Mouse (Mus musculus) ZHBTc4 (cell line): ENCODE data around the gene Itpr2.

Experiments
- DNase-seq: peaks from one replicate; pipeline ENCODE4 v3.0.0-alpha.2; 2011; ENCODE audit warnings: low read depth, low spot score

The Itpr2 gene

DNA sequence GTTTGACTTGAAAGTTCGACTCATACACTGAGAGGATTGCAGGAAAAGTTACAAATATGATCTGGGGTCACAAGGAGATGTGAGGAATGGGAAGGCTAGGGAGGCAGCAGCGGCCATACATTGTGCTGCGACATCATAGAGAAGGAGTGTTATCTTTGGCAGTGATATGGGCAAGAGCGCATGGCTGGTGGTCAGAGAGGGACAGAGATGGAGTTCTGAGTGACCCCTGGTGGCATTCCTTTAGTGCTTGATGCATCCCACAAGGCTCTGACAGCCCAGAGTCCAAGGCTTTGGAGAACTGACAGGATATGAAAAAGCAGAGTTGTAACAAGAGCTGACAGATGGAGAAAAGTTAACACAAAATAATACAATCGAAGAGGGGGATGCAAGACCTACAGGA, 334.8 kb downstream of the Itpr2 start:
- no peak for DNase-seq

DNA sequence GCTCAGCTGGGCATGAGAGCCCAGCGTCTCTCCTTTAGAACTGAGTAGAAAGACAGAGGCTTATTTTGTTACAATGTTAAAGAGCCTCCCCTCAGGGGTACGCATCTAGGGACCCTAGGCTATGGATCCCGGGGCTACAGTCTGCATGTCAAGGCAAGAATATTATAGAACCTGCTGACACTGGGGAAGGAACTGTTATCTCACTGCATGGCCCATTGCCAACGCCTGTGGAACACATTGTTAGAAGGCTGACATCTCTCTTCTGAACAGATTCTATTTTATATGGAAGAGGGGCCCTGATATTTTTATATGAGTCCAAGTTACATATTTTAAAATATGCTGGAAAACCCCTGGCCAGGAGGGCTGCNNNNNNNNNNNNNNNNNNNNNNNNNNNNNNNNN, 342.4 kb downstream of the Itpr2 start:
- no peak for DNase-seq

DNA sequence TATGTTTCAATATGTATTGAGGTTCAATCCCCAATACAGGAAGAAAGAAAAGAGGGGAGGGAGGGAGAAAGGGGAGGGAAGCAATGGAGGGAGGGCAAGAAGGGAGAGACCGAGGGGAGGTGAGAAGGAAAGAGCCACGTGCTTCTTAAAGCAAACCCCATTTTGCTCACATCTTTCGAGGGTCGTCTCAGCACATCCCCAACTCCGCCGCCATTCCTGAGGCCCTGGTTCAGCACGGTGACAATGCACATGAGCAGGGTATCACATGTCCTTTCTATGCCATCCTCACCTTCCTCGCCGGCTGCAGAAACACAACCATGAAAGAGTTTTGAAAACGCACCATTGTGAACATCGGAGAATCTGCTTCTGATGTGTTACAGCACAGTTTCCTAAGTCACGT, 343.3 kb downstream of the Itpr2 start:
- DNase-seq, result no peak

DNA sequence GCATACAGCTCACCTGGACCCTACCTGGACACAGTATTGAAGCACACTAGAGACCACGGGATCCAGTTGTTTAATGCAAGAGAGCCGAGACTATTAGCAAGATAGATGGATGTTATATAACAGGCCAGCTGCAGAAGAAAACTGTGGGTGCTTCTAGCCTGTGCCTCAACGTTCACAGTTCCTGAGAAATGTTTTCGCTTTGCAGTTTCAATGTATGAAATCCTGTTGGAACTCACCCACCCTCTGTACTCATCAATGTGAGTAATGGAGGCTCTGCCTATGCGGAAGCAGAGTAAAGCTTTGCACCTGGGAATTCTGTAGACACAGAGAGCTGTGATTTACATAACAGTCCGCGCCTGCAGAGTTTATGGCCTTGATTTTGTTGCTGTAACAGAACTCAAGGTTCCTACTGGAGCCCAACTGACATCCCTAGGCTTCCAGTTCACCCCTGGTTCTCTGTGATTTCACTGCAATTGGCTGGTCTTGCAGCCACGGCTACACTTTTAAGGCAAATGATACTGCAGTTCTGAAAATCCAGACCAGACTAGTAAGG, 344.0 kb downstream of the Itpr2 start:
- DNase-seq, result peak; percentile 77

DNA sequence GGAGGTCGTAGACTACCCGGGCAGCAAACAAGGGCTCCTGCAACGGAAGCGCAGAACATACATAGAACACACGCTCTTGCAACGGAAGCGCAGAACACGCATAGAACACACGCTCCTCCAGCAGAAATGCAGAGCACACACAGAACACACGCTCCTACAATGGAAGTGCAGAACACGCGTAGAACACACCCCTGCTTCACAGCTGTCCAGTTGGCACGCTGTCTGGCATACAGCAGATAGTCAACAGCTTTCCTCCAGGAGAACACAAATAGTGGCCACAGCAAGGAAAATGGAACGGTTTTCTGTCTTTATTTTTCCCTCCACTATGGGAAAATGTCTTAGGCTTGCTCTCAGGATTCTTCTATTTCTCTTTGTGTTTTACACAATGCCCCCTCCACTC, 344.9 kb downstream of the Itpr2 start:
- no peak for DNase-seq

DNA sequence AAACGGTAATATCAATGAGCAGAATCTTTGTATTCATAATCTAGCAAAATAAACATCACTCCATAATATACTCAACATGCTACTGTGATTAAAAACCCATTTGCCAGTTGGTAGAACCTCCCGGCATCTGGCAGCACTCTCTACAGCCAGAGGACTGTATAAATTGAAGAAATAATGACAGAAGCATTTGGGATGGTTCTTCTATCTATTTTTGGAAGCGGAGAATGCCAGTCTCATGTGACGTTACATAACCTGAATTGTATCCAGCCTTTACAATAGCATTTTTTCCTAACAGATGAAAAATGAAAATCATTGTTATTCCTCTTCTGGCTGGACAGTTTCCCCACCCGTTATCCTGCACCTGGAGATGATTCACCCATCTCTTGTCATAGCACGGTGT, 345.5 kb downstream of the Itpr2 start:
- no peak for DNase-seq

DNA sequence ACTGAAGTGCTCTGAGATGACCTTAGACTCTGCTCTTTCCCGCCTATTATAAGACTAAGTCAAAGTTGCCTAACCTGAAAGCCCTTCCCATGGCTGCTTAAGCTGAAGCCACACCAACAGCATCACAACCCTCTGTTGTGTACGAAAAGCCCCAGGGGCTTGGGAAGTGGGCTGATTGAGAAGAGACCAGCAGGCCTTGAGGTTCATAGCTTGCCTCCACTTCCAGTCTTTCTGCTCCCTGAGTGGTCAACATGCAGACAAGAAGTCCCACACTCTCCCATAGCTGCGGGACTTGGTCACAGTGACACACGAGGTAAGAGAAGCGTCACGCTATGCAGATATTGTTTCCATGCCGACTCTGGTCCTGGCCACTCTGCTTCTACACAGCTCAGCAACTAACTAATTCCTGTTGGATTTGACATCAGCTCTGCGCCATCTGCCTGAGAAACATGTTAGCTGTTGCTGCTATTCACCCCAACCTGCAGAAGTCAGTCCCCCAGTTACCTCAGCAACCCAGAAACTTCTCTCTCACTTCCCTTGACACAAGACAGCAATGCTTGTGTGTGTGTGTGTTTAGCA, 346.8 kb downstream of the Itpr2 start:
- no peak for DNase-seq

DNA sequence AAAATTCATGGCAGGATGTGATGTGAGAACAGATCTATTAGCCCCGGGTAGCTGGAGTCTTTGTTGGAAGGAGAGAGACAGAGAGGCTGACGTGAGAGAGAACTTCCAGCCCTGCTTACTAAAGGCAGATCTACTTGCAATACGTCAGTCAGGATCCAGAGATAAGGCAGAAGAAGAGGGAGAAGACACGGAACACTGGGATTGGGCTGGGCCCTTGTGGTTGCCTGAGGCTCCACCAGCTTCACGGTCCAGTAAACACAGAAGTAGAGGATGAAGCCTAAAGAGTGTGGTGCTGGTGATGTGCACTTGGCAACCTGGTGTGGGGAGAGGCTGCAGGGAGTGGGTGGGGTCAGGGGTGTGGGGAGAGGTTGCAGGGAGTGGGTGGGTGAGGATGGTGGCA, 349.2 kb downstream of the Itpr2 start:
- DNase-seq, result no peak

DNA sequence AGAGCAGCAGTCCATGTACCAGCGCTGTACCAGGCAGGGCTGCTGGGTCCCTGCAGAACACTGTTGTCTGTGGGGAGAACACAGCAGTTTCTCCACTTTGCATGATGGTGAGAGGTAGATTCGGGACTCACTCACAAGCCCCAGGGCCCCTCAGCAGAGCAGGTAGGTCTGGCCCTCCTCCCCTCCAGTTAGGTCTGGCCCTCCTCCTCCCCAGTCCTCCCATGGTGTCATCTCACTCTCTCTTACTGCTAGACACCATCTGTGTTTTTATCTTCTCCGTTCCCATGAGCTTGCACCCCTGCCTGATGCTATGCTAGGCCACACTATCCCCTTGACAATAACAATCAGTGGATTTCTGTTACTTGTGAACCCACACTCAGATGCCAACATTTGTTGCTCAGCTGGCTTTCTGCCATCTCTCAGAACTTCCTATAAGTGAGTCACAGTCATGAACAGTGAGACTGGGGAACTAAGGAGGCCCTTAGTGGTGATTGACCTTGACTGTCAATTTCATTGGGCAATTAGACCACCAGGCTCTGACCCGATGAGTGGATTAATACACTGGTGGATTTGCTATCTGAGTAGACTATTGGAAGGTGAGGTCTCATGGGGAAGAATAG, 360.9 kb downstream of the Itpr2 start:
- DNase-seq, result no peak

DNA sequence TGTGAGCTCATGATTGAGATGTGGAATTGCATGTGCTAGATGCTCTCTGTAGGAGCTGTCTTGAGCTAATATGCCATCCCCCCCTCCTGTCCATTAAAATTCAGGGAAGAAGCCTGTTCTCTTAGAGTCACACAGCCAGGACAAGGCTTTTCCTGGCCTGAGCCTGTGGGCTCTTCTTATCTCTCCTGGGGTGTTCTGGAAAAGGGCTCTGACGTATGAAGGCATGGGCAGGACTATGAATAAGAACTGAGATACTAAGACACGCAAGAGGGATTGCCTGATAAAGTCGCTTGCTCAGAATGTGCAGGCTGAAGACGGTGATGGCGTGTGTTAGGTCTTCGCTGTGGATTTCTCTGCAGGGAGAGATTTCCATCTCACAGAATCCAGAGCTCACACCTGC, 361.9 kb downstream of the Itpr2 start:
- DNase-seq, result no peak

DNA sequence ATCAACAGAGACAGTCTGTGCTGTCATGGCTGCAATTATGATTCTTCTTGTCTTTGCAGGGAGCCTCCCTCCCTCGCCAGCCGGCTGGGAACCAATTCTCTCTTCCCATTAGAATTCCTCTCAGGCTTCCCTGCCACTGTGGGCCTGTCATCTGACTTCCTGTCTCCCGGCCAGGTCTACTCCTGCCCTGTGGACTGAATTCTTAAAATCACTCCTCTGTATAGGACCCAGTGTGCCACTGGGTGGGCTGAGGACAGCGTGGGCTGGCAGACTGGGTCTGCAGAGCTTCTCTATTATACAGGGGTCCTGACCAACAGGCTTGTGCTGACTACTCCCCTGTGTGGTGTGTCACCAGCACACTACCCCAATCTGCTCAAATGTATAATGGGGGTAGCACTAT, 365.4 kb downstream of the Itpr2 start:
- no peak for DNase-seq

DNA sequence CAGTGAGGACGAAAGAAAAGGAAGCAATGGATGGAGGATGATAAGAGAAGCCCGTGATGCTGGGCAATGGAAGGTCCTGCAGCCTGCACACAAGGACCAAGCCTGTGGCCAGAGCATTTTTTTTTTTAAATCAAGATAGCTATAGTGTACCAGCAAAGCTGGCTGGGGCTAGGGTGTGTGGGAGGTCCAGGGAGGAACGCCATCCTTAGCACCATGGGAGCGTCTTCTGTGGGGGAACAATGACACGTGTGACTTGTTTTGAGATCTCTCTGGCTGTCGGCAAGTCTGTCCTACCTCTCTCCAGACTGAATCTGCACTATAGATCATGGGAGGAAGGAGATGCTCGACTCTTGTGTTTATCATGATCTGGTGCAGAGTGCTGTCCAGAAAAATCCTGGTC, 365.8 kb downstream of the Itpr2 start:
- no peak for DNase-seq

DNA sequence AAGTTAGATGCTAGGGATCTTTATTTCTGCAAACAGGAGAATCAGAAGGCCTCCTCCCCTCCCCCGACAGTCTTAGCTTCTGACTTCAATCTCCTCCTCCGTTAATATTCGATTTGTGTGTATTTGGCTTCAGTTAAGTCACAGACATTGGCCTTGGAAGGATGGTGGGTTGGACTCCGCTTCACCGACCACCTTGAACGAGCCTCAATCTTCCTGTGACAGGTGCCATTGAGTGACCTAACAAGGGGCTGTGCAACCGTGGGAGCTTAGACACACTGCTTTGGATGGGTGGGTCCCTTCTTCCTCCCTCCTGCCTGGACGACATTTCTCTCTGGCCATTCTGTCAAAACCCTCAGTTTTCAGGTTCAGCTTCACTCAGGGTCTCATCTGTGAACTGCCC, 366.7 kb downstream of the Itpr2 start:
- no peak for DNase-seq

DNA sequence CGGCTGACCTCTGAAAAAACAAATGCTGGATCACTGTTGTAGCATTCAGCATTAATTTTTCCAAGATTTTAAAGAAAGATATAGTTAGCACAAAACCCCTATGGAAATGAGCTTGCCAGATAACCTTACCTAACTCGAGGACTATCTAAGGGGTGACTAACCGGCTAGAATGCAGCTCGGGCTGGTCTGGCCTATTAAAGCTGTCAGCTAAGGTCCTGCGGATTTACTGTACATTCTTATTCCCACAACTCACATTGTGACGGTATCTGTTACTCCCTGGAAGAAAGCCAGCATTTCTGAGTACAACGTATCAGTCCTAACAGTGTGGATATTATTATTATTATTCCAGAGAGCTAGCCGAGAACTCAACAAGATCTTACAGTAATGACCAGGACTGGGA, 368.1 kb downstream of the Itpr2 start:
- no peak for DNase-seq

DNA sequence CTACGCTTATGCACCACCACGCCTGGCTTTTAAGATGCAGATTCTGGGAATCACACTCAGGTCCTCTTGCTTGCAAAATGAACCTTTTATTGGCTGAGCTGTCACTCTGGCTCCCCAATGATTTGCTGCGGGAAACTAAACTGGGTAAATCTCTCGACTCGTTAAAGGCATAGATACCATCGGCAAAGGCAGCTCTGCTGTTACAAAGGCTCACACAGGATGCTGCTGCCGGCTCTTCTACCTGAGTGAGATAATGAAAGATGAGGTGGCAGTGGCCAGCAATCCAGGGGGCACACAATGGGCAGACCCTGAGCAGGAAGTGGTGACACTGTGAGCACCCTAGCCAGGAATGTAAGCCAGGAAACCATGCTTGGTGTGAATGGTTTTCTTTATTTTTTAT, 373.0 kb downstream of the Itpr2 start:
- DNase-seq, result no peak

DNA sequence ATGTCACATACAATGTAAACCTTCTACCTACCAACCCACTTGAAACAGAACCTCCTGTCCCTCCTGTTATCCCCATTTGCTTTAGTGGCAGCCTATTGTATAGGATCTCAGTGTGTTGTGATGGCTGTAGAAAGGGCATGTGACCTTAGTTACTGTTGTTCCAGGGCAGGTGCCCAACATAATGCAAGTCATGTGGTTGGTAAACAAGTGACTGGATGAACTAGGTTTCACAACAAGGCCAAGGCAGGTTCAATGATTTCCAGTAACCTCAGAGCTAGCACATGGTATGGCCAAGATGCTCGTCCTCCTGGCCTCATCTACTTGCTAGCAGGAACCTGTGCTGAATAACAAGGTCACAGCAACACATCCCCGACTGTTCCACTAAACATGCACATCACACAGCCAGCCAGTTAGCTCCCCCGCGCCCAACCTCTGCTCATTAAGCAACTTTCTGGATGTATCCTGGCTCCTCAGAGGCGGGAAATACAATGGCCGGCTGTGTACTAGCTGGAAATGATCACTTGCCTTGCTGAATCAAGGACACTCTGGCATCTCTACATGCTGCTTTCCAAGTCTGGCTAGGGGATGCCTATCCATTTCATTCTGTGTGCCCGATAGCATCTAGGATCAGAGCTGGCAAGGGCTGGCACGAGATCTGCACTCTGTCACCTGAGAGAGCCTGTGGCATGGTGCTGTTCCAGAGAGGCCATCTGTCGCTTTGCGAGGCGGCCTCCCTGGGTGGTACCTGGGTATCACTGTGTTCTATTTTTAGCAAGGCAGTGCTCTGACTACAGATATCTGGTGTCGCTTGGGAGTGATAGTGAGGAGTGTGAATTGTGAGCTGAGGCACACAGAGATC, 375.0 kb downstream of the Itpr2 start:
- DNase-seq, result peak; percentile 2

DNA sequence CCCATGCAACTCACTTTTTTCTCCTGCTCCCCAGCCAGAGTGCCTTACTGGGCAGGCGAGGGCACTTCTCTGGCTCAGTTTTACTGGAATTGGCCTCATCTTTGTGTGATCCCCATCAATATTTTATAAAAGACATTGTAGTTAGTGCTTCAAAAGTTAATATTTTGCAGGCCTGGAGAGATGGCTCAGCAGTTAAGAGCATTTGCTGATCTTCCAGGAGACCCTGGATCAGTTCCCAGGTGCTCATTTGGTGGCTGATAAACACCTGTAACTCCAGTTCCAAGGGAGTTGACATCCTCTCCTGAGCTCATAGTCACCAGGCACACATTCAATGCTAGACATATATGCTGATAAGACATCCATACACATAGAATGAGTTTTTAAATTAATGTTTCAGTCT, 376.4 kb downstream of the Itpr2 start:
- DNase-seq, result no peak

DNA sequence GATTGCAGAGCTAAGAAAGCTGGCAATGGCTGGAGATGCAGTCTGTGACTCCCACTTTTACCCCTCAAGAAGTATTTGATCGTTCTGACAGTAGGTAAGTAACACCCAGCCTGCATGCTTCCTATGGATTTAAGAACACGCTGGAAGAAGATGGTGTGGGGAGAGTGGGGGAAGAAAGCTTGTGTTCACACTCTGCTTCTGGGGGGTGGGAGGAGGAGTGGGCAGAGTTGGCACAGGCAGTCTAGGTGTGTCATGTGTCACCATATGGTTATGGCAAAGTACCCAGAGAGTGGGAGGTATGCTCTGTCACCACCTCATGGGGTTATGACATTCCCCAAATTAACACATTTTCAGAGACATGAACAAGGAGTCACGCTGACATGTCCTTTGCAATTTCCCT, 377.5 kb downstream of the Itpr2 start:
- DNase-seq, result no peak

DNA sequence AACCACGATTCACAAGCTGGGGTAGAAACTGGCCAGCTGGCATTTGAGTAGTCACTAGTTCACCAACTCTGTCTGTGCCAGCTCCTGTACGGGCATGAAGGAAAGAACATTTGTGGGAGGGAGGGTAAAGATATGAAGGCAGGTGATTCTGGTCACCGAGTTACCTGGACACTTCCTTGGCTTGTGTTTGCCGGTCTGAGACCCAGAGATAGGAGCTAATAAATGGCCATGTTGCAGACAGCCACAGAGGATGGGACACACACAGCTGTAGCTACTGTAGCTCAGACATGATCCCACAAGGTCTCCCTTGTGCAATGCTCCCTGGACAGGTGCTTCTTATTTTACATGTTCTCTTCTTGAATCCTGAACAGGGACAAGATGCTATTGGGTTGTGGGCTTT, 378.4 kb downstream of the Itpr2 start:
- no peak for DNase-seq

DNA sequence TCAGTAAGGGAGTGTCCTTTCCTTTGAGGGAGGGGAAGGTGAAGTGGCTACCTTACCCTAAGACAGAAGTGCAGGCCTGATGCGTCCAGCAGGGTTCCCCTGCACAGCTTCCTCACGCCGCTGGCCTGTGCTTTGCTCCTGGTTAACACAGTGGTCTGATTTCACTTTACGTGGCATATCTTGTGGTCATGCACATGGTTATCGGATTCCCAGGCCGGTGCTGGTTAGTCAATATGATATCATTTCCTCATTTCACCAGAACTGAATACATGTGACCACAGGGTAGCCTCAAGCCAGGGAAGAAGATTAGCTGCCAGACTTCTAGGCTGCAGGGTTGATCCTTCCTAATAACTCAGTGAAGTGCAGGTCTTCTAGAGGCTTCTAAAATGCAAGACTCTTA, 381.9 kb downstream of the Itpr2 start:
- no peak for DNase-seq

DNA sequence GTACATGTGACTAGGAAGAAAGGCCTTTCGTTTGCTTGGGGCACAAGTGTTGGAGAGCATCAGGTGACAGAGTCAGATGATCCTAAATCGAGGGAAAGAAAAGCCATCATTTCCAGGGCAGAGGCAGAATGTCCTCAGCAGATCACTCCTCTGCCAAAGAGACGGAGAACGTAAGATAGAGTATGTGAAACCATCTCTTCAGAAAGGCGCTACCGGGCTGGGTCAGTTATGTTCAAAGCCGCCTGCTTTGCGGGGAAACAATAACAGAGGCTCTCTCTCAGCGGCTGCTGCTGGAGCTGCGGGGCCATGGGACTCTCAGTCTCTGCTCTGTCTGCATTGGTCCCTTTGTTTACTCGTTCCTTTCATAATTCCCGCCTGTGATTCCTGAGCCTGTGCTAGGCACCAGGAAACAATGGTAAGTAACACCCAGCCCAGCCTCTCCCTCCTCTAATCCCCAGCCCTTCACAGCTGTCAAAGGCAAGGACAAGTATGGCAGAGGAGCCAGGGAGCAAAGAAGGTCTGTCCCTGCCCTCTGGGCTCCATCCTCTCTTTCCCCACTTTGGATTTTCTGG, 387.2 kb downstream of the Itpr2 start:
- peak; percentile 54 for DNase-seq

DNA sequence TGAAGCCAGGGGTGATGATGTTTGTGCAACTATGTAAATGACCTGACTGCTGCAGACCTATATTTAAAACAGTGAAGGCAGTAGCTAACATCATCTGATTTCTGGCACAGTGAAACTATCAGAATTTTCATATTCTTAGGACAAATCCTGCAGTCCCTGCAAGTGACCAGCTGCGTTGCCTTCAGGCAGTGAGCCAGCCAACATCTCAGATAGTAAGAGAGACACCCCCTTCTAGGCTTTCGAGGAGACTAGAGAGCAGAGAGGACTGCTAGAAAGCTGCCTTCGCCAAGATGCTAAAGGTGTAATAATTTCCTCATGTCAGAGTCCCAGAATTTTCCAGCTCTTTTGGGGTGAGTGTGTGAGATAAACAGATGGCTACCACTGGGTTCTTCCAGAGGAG, 388.0 kb downstream of the Itpr2 start:
- DNase-seq, result no peak

DNA sequence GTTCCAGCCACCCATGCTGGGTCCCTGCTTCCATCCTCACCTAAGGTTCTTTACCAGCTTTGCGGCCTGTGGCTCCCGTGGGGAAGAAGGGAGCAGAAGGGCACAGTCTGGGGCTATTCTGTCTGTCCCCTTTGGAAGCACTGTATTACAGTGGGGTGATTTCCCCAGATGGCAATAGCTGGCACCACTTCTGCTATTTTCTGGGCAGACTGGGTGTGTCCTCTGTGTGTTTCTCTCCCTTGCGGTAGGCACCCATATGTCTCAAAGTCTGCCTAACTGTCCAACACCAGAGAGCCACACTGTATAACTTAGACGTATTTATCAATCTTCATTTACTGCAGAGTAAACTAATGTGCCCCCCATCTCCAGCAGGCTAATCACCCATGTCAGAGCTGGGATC, 388.9 kb downstream of the Itpr2 start:
- DNase-seq, result no peak
